Mouse (Mus musculus) limb, embryonic 11.5 days (tissue): ENCODE data around the gene Atp6v0b. TPM values are rescaled to one million over a fixed set of nuclear protein-coding genes. Genes with fewer than 3 reads are reported as not detected.

Experiments used
- ATAC-seq: fragments of 200-750 bp; cut with Nextera tagmentation; 2 replicates; pipeline ENCODE4 v1.8.0; 2017; ENCODE audit warnings: low read depth; ENCODE audit not compliant: insufficient number of reproducible peaks, low FRiP score, low TSS enrichment
- DNase-seq: peaks from one replicate; pipeline ENCODE4 v3.0.0-alpha.2; 2015; ENCODE audit warnings: low spot score
- H3K27ac ChIP-seq: fragments of 300-500 bp; sonication (generic); replicated peaks from 2 replicates; pipeline ENCODE4 v1.5.1; 2014; ENCODE audit warnings: low read depth, mild to moderate bottlenecking, low read length
- H3K27me3 ChIP-seq: fragments of 300-500 bp; sonication (generic); 2 replicates; pipeline ENCODE4 v1.6.1; 2014; ENCODE audit warnings: mild to moderate bottlenecking, low read length, mixed read lengths; ENCODE audit not compliant: control insufficient read depth, insufficient read depth
- H3K36me3 ChIP-seq: fragments of 300-500 bp; sonication (generic); 2 replicates; pipeline ENCODE4 v1.6.1; 2014; ENCODE audit warnings: mild to moderate bottlenecking, low read length, moderate library complexity, mixed read lengths; ENCODE audit not compliant: control insufficient read depth, insufficient read depth
- H3K4me1 ChIP-seq: fragments of 300-500 bp; sonication (generic); 2 replicates; pipeline ENCODE4 v1.6.1; 2014; ENCODE audit warnings: low read length, mixed read lengths; ENCODE audit not compliant: control insufficient read depth, insufficient read depth
- H3K4me2 ChIP-seq: fragments of 300-500 bp; sonication (generic); 2 replicates; pipeline ENCODE4 v1.6.1; 2014; ENCODE audit warnings: low read depth, mild to moderate bottlenecking, moderate library complexity; ENCODE audit not compliant: severe bottlenecking
- H3K4me3 ChIP-seq: fragments of 300-500 bp; sonication (generic); 2 replicates; pipeline ENCODE4 v1.5.1; 2014; ENCODE audit warnings: low read depth, low read length
- H3K9ac ChIP-seq: fragments of 300-500 bp; sonication (generic); 2 replicates; pipeline ENCODE4 v1.6.1; 2014; ENCODE audit warnings: mild to moderate bottlenecking, low read length
- H3K9me3 ChIP-seq: fragments of 300-500 bp; sonication (generic); 2 replicates; pipeline ENCODE4 v1.6.1; 2016; ENCODE audit warnings: low read length; ENCODE audit not compliant: control insufficient read depth
- WGBS: fragments of 180-500 bp; shearing (Covaris S2); extraction: QIAGEN DNeasy Blood & Tissue Kit; methylation state at CpG from one replicate; pipeline ENCODE4 v1.1.7; 2014; 5-methylcytosine and 5-hydroxymethylcytosine counted together
- polyA plus RNA-seq: library from polyadenylated mRNA; unstranded; fragments of >200 nt; fragmentation: Nextera tagmentation; extraction: Ambion mirVana; gene quantifications from 2 replicates; pipeline ENCODE4 v1.2.1, GENCODE M21; 2014

The Atp6v0b gene
- polyA plus RNA-seq, 1 experiment from 2014 or later: 158 TPM

DNA sequence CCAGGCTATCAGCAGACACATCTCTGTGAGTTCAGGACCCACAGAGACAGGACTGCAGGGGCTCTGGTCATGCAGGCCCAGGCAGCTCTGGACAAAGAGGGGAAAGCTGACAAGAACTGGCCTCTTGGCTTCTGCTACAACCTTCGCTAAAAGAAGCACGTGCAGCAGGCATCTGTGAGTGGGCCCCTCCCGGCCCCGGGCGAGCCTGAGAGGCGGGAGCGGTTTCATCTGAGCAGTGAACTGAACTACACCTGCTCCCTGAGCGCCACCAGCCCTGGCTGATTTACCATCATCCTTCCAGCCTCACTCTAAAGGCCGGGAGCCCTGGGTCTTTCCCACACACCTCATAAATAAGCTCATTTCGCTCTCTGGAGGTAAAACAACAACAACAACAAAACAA, 8.8 kb downstream of the Atp6v0b start:
- Histone ChIP-seq H3K27me3 (no peaks in the 10 kb centered on the region), H3K4me1 (peaks cover 6% of the 10 kb centered on the region; the same call in 1 of the 2 replicates), H3K9me3 (no peaks in the 10 kb centered on the region), H3K9ac (no peak overlapping the region), H3K4me2 (no peak overlapping the region), H3K4me3 (no peak overlapping the region), H3K27ac (no peak overlapping the region), H3K36me3 (peaks cover 10% of the 10 kb centered on the region; the same call in 1 of the 2 replicates)
- ATAC-seq (no peak), DNase-seq (no peak)
- WGBS: 67% methylated on average over 10 of the region's 10 CpGs

DNA sequence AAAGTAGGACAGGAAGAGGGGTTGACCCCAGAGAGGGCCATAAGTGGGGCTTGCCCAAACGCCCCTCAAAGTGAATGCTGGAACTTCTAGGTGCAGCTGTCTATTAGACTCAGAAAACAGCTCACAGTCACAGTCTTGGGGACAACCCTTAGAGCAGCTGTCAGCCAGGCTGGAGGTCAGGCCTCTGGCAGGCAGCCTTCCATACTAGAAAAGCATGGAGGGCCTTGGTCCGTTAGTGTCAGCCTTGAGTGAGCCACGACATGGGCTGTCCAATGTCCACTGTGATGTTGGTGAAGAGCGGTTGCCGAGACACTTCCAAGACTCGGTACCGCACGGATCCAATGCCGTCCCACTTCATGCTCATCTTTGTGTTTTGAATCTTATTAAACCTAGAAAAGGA, 13.5 kb downstream of the Atp6v0b start:
- H3K27me3 ChIP-seq: no peaks in the 10 kb centered on the region
- no peaks in the 10 kb centered on the region for H3K9me3 ChIP-seq
- no peak overlapping the region for H3K27ac ChIP-seq
- WGBS: 93% methylated on average over 9 of the region's 9 CpGs
- H3K36me3 ChIP-seq: peaks cover 10% of the 10 kb centered on the region; the same call in 1 of the 2 replicates
- ATAC-seq: no peak
- DNase-seq: no peak
- H3K4me3 ChIP-seq: no peak overlapping the region
- no peak overlapping the region for H3K4me2 ChIP-seq
- H3K4me1 ChIP-seq: 0 out of 2 replicates have a peak, but pooled peaks cover 8% of the 10 kb centered on the region
- H3K9ac ChIP-seq: no peak overlapping the region

GRCm38 (mm10) chr4:117872471-117872886, 14.7 kb downstream of the Atp6v0b start, which contains the start of gene Ccdc24:
Ccdc24 (minus strand) TSS chr4:117872557.
- Histone ChIP-seq H3K4me2 (peak within 1 kb of the TSS; percentile 36), H3K9me3 (no peaks in the 10 kb centered on the region), H3K36me3 (peaks cover 7% of the 10 kb centered on the region; the same call in 1 of the 2 replicates), H3K27me3 (no peaks in the 10 kb centered on the region), H3K4me3 (no peak within 1 kb of the TSS), H3K27ac (no peak within 1 kb of the TSS), H3K9ac (peak within 1 kb of the TSS; percentile 40; the same call in 1 of the 2 replicates), H3K4me1 (0 out of 2 replicates have a peak, but pooled peaks cover 8% of the 10 kb centered on the region)
- ATAC-seq (peak; percentile 31; the same call in 1 of the 2 replicates), DNase-seq (peak; percentile 43)
- WGBS: 9% methylated on average over 14 of the region's 14 CpGs

- Histone ChIP-seq H3K9ac (no peak overlapping the region), H3K27me3 (no peaks in the 10 kb centered on the region), H3K4me3 (no peak overlapping the region), H3K27ac (no peak overlapping the region), H3K4me1 (0 out of 2 replicates have a peak, but pooled peaks cover 8% of the 10 kb centered on the region), H3K4me2 (peak overlapping the region; percentile 36; the same call in 1 of the 2 replicates), H3K9me3 (no peaks in the 10 kb centered on the region), H3K36me3 (peaks cover 6% of the 10 kb centered on the region; the same call in 1 of the 2 replicates)
- DNase-seq (no peak), ATAC-seq (no peak)
- WGBS: 41% methylated on average over 7 of the region's 7 CpGs
These were observed 15.3 kb downstream of the Atp6v0b start for GRCm38 (mm10) chr4:117871787-117872186.

- no peaks in the 10 kb centered on the region for H3K9me3 ChIP-seq
- H3K36me3 ChIP-seq: no peaks in the 10 kb centered on the region; the same call in 1 of the 2 replicates
- no peak overlapping the region for H3K9ac ChIP-seq
- H3K27ac ChIP-seq: no peak overlapping the region
- ATAC-seq: no peak
- 0 out of 2 replicates have a peak, but pooled peaks cover 8% of the 10 kb centered on the region for H3K4me1 ChIP-seq
- no peak overlapping the region for H3K4me2 ChIP-seq
- H3K27me3 ChIP-seq: no peaks in the 10 kb centered on the region
- no peak overlapping the region for H3K4me3 ChIP-seq
- 42% methylated on average over 1 of the region's 1 CpGs for WGBS
- no peak for DNase-seq
These were observed 16.7 kb downstream of the Atp6v0b start for GRCm38 (mm10) chr4:117870437-117870836.

DNA sequence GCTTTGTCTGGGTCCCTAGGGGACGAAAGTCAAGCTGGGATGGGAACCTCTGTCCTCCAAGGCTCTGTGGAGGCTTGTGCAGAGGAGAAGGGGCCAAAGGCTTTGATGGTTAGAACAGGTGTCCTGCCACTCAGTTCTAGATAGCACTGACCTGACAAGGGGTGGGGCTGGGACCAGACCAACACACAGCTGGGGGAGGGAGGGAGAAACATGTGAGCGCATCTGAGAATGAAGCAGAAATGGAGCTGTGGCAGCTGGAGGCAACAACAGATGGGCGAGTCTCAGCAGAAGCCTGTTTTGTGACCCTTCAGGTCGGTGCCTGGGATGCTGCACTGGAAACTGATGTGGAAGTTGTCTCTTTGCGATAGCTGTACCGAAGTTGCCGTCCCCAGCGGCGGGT, 17.8 kb downstream of the Atp6v0b start:
- no peak overlapping the region for H3K9ac ChIP-seq
- H3K36me3 ChIP-seq: peaks cover under 1% of the 10 kb centered on the region; the same call in 1 of the 2 replicates
- no peak overlapping the region for H3K4me2 ChIP-seq
- ATAC-seq (no peak), DNase-seq (no peak)
- no peaks in the 10 kb centered on the region for H3K27me3 ChIP-seq
- H3K27ac ChIP-seq: no peak overlapping the region
- 0 out of 2 replicates have a peak, but pooled peaks cover 8% of the 10 kb centered on the region for H3K4me1 ChIP-seq
- no peaks in the 10 kb centered on the region for H3K9me3 ChIP-seq
- 67% methylated on average over 9 of the region's 9 CpGs for WGBS
- no peak overlapping the region for H3K4me3 ChIP-seq

DNA sequence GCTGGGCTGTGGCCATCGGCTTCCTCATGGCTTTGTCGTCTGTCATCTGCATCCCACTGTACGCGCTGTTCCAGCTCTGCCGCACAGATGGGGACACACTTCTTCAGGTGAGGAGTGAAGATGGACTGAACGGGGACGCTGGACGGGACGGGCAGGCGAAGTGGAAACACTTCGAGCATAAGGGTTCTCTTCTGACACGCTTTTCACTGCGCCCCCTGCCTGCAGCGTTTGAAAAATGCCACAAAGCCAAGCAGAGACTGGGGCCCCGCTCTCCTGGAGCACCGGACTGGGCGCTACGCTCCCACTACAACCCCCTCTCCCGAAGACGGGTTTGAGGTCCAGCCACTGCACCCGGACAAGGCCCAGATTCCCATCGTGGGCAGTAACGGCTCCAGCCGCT, 19.3 kb downstream of the Atp6v0b start:
- Histone ChIP-seq H3K4me1 (0 out of 2 replicates have a peak, but pooled peaks cover 8% of the 10 kb centered on the region), H3K36me3 (peaks cover 3% of the 10 kb centered on the region; the same call in 1 of the 2 replicates), H3K9me3 (no peaks in the 10 kb centered on the region), H3K27ac (no peak overlapping the region), H3K9ac (no peak overlapping the region), H3K27me3 (no peaks in the 10 kb centered on the region), H3K4me2 (peak overlapping the region; percentile 16; the same call in 1 of the 2 replicates), H3K4me3 (no peak overlapping the region)
- ATAC-seq: no peak
- 17% methylated on average over 24 of the region's 24 CpGs for WGBS
- peak; percentile 83 for DNase-seq

DNA sequence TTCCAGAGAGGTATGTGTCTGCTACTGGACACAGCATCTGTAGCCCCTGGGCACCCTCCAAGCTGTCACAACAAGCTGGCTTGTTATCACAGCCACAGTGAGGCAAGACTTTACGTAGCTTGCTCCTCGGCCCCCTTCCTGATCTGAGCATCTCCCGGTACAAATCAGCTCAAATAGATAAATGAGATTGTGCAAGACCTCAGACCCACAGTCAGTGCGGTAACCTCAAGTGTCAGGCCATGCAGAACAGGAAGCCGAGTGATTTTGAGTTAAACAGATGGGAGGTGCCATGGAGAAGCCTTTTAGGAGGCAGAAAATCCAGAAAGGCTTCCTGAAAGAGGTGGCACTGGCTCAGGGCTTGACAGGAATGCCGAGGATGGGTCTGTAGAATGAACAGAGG, 20.1 kb downstream of the Atp6v0b start:
- H3K27me3 ChIP-seq: no peaks in the 10 kb centered on the region
- 80% methylated on average over 6 of the region's 6 CpGs for WGBS
- H3K4me3 ChIP-seq: no peak overlapping the region
- H3K27ac ChIP-seq: no peak overlapping the region
- no peak overlapping the region for H3K4me2 ChIP-seq
- peaks cover 4% of the 10 kb centered on the region; the same call in 1 of the 2 replicates for H3K36me3 ChIP-seq
- H3K9me3 ChIP-seq: no peaks in the 10 kb centered on the region
- 0 out of 2 replicates have a peak overlapping the region, but pooled peaks have one; percentile 12 for H3K9ac ChIP-seq
- no peak for ATAC-seq
- DNase-seq: no peak
- no peaks in the 10 kb centered on the region for H3K4me1 ChIP-seq
